Comparison of ENCODE assay signal across 32 mouse cellular contexts in the genomic region with DNA sequence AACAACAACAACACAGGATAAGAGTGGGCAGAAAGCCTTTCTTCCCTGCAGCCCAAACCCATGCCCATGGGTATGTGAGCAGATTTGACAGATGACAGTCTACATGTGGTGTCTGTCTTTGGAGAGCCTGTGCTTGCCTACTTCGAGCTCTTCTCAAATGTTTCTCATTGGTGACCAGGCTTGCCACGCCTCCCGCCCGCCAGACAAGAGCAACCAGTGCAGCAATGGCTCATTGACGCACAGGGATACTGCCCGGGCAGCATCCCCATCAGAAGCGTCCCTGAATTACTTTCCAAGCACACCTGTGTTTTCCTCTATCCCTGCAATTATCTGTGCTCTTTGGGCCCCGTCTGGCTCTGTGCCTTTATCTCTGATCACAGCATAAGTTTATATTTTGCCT.
DNase-seq lines count a peak whose midpoint lies in the region; ATAC-seq and TF ChIP-seq lines count a peak whose summit lies in the region.
"Had no signal": no experiment of that assay in that cellular context is flagged by ENCODE, and none has a peak within 500 bp of the region (broad histone marks: within the 10 kb centered on the region; RNA-seq: fewer than 3 reads in every experiment).

No protein-coding gene starts in this region.

- H3K4me3 ChIP-seq in intestine, embryonic 14.5 days (ENCODE audit: low read depth, low read length): no peak overlapping the region
- no peak overlapping the region for H3K4me3 ChIP-seq in intestine, embryonic 15.5 days (replicated peaks)
- no peak overlapping the region for H3K4me3 ChIP-seq in gastrocnemius, adult 2 months
- H3K4me3 ChIP-seq: embryonic facial prominence, embryonic 10.5 days; embryonic facial prominence, embryonic 13.5 days; erythroblast, embryonic 14.5 days; forebrain, embryonic 12.5 days; forebrain, embryonic 15.5 days; heart, embryonic 12.5 days; heart, embryonic 15.5 days had no signal

- H3K4me1 ChIP-seq in intestine, embryonic 14.5 days (replicated peaks; ENCODE audit: control insufficient read depth, insufficient read depth, low read length): peaks cover 18% of the 10 kb centered on the region
- H3K4me1 ChIP-seq in intestine, embryonic 15.5 days (replicated peaks): no peaks in the 10 kb centered on the region
- H3K4me1 ChIP-seq: forebrain, embryonic 12.5 days; forebrain, embryonic 15.5 days; heart, embryonic 15.5 days had no signal

- H3K4me2 ChIP-seq in intestine, embryonic 14.5 days (ENCODE audit: low read length): no peak overlapping the region
- H3K4me2 ChIP-seq in intestine, embryonic 15.5 days (replicated peaks): no peak overlapping the region
- H3K4me2 ChIP-seq: embryonic facial prominence, embryonic 13.5 days; forebrain, embryonic 12.5 days; forebrain, embryonic 15.5 days; heart, embryonic 12.5 days; heart, embryonic 15.5 days; hindbrain, embryonic 14.5 days had no signal

- peak; percentile 46 for DNase-seq in intestine, embryonic 14.5 days (ENCODE audit: low spot score)
- DNase-seq in ES-CJ7 (ENCODE audit: low read depth, low spot score) (peak; percentile 52), R1 (ENCODE audit: low read depth, low spot score) (peak; percentile 56)
- DNase-seq in gastrocnemius, postnatal 25 days: no peak
- DNase-seq in urinary bladder, postnatal 25 days (ENCODE audit: low spot score): no peak
- no peak for DNase-seq in gastrocnemius, adult 2 months
- DNase-seq: adrenal gland, adult 2 months; adrenal gland, postnatal 14 days; B cell, adult 2 months; cerebellum, adult 11 months; cerebellum, adult 8-10 months; cerebellum, postnatal 10 days; cerebellum, postnatal 36 days; embryo, embryonic 11 days; gastrocnemius, postnatal 10 days; heart, adult 18-20 months; heart, postnatal 10 days; heart, postnatal 4 days; kidney, adult 11 months had no signal

- no peaks in the 10 kb centered on the region for H3K27me3 ChIP-seq in intestine, embryonic 14.5 days (replicated peaks; ENCODE audit: control insufficient read depth, insufficient read depth, low read length)
- no peaks in the 10 kb centered on the region for H3K27me3 ChIP-seq in intestine, embryonic 15.5 days (replicated peaks)
- H3K27me3 ChIP-seq: CH12.LX; embryonic facial prominence, embryonic 13.5 days; forebrain, embryonic 12.5 days; forebrain, embryonic 15.5 days; heart, embryonic 12.5 days; heart, embryonic 15.5 days had no signal

- no peaks in the 10 kb centered on the region for H3K9me3 ChIP-seq in intestine, embryonic 14.5 days (ENCODE audit: control insufficient read depth, low read length)
- no peaks in the 10 kb centered on the region for H3K9me3 ChIP-seq in intestine, embryonic 15.5 days
- H3K9me3 ChIP-seq: embryonic facial prominence, embryonic 10.5 days; embryonic facial prominence, embryonic 13.5 days; forebrain, embryonic 12.5 days; forebrain, embryonic 15.5 days; heart, embryonic 12.5 days; heart, embryonic 15.5 days had no signal

- WGBS in intestine, embryonic 14.5 days: 65% methylated on average over 8 of the region's 8 CpGs
- WGBS in intestine, embryonic 15.5 days: 70% methylated on average over 8 of the region's 8 CpGs

- no peak overlapping the region for H3K9ac ChIP-seq in intestine, embryonic 14.5 days (ENCODE audit: low read length)
- no peak overlapping the region for H3K9ac ChIP-seq in intestine, embryonic 15.5 days
- H3K9ac ChIP-seq: embryonic facial prominence, embryonic 13.5 days; forebrain, embryonic 12.5 days; forebrain, embryonic 15.5 days; heart, embryonic 12.5 days; heart, embryonic 15.5 days; hindbrain, embryonic 14.5 days had no signal

- no peaks in the 10 kb centered on the region for H3K36me3 ChIP-seq in intestine, embryonic 14.5 days (ENCODE audit: control insufficient read depth, insufficient read depth, low read length)
- H3K36me3 ChIP-seq in intestine, embryonic 15.5 days: no peaks in the 10 kb centered on the region
- H3K36me3 ChIP-seq: embryonic facial prominence, embryonic 10.5 days; embryonic facial prominence, embryonic 13.5 days; forebrain, embryonic 12.5 days; forebrain, embryonic 15.5 days; G1E; heart, embryonic 12.5 days; heart, embryonic 15.5 days had no signal

- no peak overlapping the region for H3K27ac ChIP-seq in intestine, embryonic 14.5 days (ENCODE audit: low read depth)
- no peak overlapping the region for H3K27ac ChIP-seq in intestine, embryonic 15.5 days
- no peak overlapping the region for H3K27ac ChIP-seq in gastrocnemius, adult 2 months
- H3K27ac ChIP-seq: embryonic facial prominence, embryonic 13.5 days; forebrain, embryonic 12.5 days; forebrain, embryonic 15.5 days; heart, embryonic 15.5 days; hindbrain, embryonic 14.5 days; hindbrain, postnatal 0 days had no signal

- TF ChIP-seq CTCF in gastrocnemius, adult 2 months (IDR thresholded peaks at IDR 0.05): no peak

- no peak for ATAC-seq in intestine, embryonic 14.5 days (replicated peaks; ENCODE audit: low FRiP score, low TSS enrichment, low read depth)
- no peak for ATAC-seq in intestine, embryonic 15.5 days
- ATAC-seq: forebrain, embryonic 15.5 days; hindbrain, postnatal 0 days; inflammation-experienced regulatory T-cells, adult 6 months had no signal

- intact Hi-C loops in gastrocnemius, adult 2 months (cut with DNase I): no loop called here

Comparison
In these comparisons a context has a peak if more than half of its experiments do, and no peak if none do; other contexts are left out.
1. DNase-seq: peak in intestine, embryonic 14.5 days (single experiment), ES-CJ7 (single experiment) and R1 (single experiment); none in gastrocnemius, postnatal 25 days (single experiment), urinary bladder, postnatal 25 days (single experiment) and gastrocnemius, adult 2 months (single experiment).